Mouse (Mus musculus) mouse trophoblast stem cell (cell line): ENCODE measurements around the gene Inka1.
"Not testable (repeated sequence)": the region's sequence is repeated elsewhere in the genome, so short reads cannot be mapped to it uniquely, and the experiment has no call there.

Experiments
- in situ Hi-C, 2 experiments: fragments of 300-500 bp; cut with MseI, MboI; formaldehyde crosslinking; loops; 2 replicates in 1 of 2; 3 replicates in 1 of 2; pipeline ENCODE4 v1.15.1; 2025

Gene Inka1

DNA sequence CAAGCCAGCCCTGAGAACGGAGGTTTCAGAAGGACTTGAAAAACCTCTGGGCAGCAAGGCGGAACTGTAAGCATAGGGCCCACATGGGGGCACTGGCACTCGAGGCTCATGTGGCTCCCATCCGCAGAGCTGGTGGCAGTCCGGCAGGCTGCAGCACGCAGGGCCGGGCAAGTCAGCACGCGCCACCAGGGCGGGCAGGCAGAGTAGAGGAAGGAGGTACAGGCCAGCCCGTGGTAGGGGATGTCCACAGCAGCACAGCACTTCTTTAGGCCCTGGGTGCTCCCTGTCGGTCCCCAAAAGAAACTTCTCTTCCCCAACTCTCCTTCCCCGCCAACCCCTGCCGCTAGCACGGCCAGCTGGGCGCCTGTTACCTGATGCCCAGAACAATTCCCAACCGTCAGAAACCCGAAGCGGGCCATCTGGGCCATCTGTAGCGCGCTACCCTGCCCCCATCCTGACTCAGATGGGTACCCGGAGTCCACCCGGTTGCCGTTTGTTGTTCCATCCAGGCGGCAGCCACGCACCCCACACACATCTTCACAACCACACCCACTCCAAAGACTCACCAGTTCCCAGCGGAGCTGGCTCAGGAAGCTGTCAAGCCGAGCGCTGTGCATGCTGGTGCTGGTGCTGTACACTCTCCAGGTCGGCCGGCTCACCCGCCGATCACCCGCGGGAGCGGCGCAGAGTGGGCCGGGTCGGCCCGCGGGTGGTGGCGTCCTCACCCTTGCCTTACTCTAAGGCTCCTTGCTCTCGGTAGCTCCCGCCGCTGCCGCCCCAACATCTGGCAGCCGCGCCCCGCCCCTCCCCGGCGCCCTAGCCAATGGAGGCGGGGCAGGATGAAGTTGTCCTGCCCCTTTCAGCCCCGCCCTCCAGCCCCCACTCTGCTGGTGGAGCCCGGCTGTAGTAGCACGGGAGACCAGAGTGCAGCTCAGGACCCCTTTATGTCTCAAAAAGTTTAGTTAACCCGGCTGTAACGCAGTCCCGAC is at the start of gene Inka1:
Gene Inka1 (minus strand): TSS at position 749 of the 989 bp plus-strand sequence.
- in situ Hi-C loops: no loop called here

DNA sequence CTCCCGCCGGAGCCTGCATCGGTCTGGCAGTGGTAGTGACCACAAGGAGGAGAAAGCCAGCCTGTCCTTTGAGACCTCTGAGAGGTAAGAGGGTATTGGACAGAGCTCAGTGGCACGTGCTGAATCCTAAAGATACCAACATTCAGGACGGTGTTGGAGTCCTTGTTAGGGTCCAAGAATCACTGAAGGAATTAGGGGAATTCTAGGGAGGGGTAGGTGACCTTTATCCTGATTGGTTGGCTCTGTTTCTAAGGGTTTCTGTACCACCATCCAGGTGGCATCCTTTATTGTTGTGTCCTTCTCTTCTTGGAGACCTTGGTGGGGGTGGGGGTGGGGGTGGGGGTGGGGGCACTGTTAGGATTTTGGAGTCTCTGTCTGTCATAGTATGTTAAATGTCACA is 46.4 kb upstream of the Inka1 start:
- in situ Hi-C loops: no loop called here

DNA sequence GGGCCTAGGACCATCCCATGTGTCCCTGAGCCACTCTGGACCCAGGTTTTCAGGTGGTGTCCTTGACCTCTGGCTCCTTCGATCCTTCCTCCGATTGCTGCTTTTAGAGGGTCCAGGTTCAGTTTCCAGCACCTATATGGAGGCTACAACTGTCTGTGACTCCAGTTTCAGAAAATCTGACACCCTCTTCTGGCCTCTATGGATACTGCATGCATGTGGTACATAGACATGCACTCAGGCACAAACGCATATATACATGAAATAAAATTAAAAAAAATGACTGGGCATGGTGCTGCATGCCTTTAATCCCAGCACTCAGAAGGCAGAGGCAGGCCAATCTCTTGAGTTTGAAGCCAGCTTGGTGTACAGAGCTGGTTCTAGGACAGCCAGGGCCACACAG is 42.2 kb upstream of the Inka1 start:
- in situ Hi-C loops: no loop called here

DNA sequence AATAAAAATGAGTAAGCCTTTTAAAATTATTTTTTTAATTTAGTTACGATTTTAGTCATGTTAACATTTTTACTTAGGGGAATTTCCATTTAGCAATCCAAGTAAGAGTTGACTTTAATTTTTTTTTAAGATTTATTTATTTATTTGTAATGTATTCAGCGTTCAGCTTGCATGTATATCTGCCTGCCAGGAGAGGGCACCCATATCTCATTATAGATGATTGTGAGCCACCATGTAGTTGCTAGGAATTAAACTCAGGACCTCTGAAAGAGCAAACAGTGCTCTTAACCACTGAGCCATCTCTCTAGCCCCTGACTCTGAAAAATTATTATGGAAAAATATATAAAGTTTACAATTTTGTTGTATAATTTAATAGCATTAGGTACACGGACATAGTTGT is 40.9 kb upstream of the Inka1 start:
- in situ Hi-C loops: no loop called here

DNA sequence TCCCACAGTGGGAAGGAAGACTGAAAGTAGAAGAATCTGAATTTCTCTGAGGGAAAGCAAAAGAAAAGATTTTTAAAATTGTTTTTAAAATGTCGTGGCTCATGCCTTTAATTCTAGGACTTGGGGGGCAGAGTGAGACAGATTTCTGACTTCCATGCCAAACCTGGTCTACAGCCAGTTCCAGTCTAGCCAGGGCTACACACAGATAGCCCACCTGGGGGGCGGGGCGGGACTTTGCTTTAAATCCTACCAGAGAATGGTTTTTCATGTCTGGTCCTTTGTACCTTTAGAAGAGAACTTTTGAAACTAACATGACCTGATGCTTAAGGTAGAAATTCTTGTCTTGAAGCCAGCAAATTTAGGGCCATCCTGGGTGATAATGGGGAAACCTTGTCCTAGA is 37.5 kb upstream of the Inka1 start:
- in situ Hi-C loops: no loop called here

DNA sequence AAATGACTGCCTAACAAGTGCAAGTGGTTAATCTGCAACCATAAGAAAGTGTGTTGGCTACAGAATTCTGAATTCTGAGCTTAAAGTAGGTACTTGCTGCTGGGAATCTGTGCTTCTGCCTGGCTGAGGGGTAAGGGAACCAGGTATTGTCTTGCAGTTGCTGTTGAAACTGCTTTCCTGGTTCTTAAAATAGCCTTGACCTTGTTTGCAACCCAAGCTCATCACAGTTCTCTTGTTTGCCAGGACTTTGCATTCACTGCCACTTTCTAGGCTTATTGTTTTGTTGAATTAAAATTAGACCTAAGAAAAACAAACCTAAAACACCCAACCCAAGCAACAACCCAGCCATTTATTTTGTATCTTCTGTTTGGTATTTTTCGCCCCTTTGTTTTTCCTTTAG is 35.1 kb upstream of the Inka1 start:
- in situ Hi-C loops: no loop called here

DNA sequence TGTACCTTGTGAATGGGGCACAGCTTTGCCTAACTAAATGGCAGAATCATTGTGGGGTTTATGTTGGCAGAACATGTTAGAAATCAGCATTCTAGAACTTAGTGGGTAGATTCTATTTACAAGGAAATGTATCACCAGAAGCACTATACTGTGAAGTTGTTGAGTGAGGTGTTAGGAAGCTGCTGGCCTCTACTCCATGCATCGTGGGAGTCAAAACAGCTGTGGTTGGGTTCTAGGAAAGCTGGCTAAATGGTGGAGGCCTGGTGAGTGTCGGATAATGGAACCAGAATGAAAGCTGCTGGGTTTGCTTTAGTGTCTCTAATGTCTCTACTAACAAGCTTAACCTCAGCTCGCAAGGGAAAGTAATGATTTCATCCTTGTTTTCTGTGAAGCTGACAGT is 31.4 kb upstream of the Inka1 start:
- in situ Hi-C loops: no loop called here

DNA sequence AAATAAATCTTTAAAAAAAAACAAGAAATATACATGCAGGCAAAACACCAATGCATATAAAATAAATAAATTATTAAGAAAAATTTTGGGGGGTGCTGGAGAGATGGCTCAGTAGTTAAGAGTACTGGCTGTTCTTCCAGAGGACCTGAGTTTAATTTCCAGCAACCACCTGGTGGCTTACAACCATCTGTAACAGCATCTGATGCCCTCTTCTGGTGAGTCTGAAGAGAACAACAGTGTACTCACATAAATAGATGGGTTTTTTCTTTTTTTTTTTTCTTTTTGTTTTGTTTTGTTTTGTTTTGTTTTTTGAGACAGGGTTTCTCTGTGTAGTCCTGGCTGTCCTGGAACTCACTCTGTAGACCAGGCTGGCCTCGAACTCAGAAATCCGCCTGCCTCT is 27.9 kb upstream of the Inka1 start:
- in situ Hi-C loops: not testable (repeated sequence)

DNA sequence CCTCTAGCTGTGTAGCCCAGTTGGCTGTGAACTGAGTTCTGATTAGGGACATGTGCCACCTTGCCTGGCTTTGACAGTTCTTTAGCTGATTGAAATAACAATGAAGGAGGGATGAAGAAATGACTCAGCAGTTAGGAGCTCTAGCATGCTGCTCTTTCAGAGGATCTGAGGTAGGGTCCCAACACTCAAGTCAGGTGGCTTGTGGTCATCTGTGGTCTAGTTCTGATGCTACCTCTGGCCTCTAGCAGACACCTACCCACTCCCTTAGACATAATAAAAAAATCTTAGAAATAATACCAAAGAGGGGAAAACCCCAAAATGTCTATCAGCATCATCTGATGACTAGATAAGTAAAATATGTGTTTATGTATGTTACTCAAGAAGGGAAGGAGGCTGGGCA is 24.7 kb upstream of the Inka1 start:
- in situ Hi-C loops: no loop called here

DNA sequence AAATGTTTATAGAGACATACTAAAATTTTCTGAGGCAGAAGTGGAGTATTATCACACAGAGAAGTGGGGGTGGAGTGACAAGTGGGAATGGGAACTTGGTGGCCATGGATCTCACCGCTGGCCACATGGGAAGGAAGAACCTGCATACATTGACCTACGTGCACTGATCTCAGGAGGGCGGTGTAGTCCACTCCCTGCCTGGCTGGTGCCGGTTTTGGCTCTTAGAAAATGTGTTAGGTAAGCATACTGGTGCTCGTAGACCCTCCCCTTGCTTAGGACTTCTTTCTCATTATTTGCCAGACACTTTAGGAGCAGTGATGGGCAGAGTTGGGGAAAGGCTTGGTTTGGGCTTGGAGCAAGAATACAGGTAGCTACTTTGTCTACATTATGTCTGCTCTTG is 22.4 kb upstream of the Inka1 start:
- in situ Hi-C loops: no loop called here

DNA sequence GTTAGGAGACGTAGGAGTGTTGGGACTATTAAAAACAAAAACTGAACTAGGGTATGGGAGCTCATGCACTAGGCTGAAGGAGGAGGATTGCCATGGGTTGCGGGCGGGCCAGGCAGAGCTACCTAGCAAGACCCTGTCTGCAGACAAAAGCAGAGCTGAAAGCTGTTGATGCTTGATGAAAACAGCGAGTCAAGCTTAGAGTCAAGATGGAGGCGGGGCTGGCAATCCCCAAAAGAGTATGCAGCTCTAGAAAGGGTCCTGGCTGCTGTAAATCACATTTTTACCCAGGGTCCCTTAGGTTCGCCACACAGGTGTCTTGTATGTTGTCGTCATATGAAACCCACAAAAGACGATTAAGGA is 17.8 kb upstream of the Inka1 start:
- in situ Hi-C loops: no loop called here

DNA sequence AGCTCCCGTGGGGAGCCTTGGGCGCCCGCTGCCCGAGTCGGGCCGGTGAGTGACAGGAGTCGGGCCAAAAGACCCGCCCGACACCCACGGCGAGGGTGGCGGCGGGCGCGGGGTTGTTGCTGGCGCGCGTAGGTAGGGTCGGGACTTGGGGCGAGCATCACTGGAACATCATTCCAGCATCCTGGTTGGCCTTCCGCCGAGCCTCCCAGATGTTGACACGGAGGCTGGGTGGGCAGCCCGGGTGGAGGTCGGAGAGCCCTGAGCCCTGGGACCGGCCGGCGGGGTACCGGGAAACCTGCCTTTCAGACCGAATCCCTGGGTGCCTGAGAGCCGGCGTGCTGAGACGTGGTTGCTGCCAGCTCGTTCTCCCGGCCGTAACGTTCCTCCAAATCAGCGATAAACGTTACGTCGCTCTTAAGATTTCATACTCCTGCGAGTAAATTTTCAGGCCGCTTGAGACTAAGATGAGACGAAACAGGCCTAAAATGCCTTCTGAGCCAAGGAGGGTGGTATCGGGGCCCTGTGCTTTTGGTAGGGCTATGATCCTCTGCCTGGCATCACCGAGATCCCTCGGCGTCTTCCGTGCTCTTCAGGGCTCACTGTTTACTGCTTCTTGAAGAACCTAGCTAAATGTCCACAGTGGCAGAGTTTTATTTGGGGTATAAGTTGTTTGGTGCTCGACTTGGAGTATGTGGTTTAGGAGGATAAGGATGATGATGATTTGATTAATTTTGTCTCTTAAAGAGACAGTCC is 17.3 kb upstream of the Inka1 start:
- in situ Hi-C loops: no loop called here

DNA sequence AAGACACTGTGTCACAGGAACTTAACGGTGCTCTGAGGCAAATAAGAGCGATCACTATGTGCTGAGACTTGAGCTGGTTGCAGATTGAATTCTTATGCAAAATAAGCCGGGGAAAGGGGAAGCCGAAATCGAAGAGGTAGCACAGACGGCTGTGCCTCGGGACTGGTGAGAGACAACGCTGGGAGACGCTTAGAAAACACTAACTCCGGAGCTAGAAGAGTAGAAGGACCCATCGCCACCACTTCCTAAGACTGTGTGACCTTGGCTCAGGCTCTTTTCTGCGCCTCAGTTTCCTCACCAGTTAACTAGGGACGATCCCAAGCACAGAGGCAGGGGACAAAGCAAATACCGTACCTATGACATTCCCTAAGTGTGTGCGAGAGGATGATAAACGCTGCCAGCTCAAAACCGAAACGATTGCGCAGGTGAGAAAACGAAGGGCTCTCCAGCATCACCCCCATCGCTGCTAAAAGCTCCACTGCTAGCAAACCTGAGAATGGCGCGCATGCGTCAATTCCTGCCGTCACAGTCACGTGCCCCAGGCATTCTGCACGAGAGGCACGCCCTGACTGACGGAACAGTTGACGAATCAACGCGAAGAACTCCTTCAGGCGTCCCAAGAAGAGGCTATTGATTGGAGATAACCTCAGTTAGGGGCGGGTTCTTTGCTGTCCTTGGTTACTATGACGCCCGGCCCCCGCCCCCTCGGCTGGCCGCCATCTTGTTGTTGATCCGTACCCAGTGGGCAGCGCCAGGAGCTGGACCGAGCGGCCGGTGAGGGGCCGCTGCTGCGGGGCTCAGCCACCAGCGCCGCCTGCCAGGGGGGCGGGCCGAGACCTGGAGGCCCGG is 16.5 kb upstream of the Inka1 start, which contains the start of gene Ip6k1:
Gene Ip6k1 (plus strand): TSS at position 580 of the 849 bp plus-strand sequence.
- in situ Hi-C loops: no loop called here

DNA sequence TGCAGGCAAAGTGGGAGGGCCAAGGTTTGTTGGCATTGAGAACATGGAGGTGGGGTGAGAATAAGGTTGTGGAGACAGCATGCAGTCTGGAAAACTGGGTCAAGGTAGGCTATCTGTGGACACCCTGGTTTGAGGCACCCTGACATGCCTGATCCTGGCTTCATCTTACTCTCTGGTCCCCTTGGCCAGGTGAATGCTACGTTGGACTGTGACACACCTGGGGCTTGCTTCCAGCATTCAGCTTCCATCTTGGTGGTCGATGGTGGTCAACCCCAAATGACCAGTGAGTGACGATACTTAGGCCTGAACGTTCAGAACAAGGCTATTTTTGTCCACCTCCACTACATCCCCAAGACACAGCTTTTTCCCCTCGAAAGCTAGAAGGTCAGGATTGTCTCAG is 10.4 kb upstream of the Inka1 start, which contains the start of gene Gm20662:
Gene Gm20662 (plus strand): TSS at position 301 of the 400 bp plus-strand sequence.
- in situ Hi-C loops: no loop called here

DNA sequence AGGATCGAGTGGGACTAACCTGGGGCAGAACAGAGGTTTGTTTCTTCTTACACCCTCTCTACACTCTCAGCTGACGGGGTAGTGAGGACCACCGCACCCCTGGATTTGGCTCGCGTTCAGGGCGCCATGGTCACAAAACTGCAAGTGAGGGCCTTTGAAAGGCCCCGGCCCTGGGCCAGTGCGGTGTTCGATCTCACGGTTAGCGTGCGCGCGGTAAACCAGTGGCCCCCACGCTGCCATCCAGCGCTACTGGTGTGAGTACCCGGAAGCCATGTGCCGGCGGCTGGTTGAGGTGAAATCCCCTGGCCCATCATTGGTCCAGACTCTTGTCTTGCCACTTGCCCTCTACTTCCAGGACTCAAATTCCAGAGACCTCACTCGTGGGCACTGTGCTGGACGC is 9.8 kb upstream of the Inka1 start:
- in situ Hi-C loops: no loop called here

DNA sequence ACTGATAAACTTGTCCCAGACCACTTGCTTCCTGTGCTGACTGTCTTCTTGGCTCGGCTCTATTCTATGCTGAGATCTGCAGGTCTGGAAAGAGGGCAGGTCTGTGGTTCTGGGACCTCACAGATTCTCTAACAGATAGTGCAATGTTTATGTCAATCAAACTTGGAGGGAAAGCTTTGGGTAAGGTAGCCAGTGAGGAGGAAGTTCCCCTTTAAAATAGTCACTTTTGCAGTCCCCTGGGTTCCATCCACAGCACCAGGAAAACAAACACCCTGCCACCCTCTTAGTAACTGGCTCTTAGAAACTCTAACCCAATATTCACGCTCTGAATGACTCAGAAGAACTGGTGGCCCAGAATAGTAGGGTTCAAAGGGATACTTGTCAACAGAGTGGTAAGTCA is 8.8 kb upstream of the Inka1 start:
- in situ Hi-C loops: no loop called here

DNA sequence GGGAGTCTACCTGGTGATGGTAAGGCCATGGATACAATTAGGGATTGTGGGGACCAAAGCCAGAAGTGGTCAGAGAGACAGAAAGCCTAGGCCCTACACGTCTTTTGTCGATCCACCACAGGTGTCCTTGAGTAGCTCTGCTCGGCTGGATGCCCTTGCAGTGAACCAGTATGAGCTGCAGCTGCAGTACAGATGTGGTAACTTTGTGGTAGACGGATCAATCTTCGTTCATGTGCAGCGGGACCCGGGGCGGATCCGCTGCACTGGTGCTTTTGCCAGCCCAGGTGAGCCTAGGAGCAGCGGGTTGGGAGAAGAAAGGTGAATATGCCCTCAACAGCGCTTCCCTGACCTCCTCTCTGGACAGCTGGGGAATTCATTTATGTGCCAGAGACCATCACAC is 7.3 kb upstream of the Inka1 start:
- in situ Hi-C loops: no loop called here

DNA sequence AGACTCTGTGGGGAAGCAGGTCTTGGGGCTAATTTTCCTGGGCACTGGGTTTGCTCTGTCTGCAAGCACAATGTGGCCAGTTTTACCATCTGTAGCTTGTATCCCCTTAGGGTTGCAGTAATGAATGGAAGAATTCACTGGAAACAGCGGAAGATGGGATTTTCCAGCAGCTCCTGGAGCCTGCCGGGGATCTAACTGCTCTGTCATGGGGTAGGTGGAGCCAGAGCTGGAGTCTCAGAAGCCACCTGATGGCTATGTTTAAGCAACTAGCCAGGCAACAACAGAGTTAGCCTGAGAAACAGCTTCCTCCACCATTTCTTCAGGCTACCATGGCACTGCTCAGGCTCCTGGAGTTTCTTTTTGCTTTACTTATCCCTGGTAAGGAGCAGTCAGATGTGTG is 6.5 kb upstream of the Inka1 start, which contains the start of gene Cdhr4:
Gene Cdhr4 (plus strand): TSS at position 301 of the 400 bp plus-strand sequence.
- in situ Hi-C loops: no loop called here

DNA sequence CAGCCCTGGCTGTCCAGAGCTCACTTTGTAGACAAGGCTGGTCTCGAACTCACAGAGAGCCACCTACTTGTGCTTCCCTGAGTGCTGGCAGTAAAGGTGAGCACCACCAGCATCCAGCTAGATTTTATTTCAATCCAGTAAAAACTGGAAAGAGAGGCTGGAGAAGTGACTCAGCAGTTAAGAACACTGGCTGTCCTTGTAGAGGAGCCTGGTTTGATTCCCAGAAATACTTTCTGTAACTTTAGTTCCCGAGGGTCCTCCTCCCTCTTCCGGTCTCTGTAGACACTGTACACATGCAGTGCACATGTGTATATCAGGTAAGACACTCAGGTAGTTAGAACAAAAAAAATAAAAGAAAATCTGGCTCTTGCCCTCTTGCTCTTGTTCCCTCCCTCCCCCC is 2.3 kb upstream of the Inka1 start:
- in situ Hi-C loops: no loop called here

DNA sequence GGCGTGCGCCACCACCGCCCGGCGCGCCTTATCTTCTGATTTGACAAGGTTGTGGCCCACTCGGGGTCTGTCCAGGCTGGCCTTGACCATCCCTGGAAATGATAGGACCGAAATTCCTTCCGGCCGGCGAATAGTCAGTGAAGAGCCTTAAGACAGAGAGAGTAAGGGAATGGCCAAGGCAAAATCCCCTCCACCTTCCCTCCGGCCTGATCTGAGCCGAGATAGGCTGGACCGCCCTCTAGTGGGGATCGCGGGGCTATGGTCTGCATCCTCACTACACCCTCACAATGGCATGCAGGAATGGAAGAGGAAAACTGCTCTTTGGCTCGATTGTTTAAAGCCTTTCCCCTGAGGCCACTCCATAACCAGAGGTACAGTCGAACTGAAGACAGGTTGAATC is 697 bp upstream of the Inka1 start:
- in situ Hi-C loops: no loop called here

DNA sequence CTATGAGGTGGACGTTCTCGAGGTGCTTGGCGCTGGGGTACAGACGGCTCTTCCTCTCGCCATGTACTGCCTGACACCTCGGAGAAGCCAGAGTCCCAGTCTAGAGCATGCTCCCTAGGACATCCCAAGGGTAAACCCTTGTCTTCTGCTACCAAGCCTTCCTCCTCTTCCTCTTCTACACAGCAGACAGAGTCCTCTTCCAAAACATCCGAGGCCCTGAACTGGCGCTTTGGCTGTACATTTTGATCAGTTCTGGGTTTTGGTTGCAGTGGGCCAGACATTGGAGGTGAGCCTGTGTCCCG is 974 bp downstream of the Inka1 start:
- in situ Hi-C loops: no loop called here
